Mouse (Mus musculus) megakaryocyte, embryonic 14.5 days (primary cell): ENCODE measurements at regions not wholly inside any gene's neighbourhood (a gene's known extent, or its start where the extent isn't known, plus 50 kb on each side); places are given as distances from the start of the nearest gene placed in this dataset.

Experiments
- FLI1 ChIP-seq: IDR thresholded peaks from 2 replicates; pipeline ENCODE4 v1.6.1; 2012; ENCODE audit warnings: low read length, inconsistent platforms, mixed read lengths
- GATA1 ChIP-seq: IDR thresholded peaks from 3 replicates; pipeline ENCODE4 v1.6.1; 2012; ENCODE audit warnings: mixed read lengths, low read length, inconsistent platforms, borderline replicate concordance

DNA sequence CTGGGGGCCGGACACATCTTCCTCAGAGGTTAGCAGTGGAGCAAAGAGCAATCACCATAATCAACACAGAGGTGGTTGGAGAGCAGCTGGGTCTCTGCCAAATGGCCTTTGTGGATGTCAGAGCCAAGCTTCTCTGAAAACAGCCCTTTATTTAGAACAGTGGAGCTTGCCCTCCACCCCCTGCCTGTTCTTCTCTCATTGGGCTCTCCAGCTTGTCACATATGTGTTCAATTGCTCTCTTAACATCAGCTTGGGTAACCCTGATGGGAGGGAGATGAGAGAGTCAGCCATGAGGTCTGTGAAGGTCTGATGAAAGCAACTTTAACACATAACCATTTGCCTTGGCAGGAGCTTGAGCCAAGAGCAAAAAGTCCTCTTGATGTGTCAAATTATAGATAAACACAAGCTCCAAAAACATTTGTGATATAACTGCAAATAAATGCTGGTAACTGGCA lies 140.1 kb upstream of the Spdl1 start:
- TF ChIP-seq GATA1 (no peak), FLI1 (no peak)
